Mouse (Mus musculus): ENCODE measurements at regions not wholly inside any gene's neighbourhood (a gene's known extent, or its start where the extent isn't known, plus 50 kb on each side); places are given as distances from the start of the nearest gene placed in this dataset.

- no peak for DNase-seq (ENCODE audit: inconsistent ontology term)
These were observed 56.9 kb upstream of the E2f3 start for GRCm38 (mm10) chr13:30042689-30043320.

GRCm38 (mm10) chr13:30041501-30042295 lies 55.8 kb upstream of the E2f3 start:
- DNase-seq (ENCODE audit: inconsistent ontology term) = peak; percentile 82

GRCm38 (mm10) chr13:30040288-30040687 lies 54.4 kb upstream of the E2f3 start:
- no peak for DNase-seq (ENCODE audit: inconsistent ontology term)

- no peak for DNase-seq (ENCODE audit: inconsistent ontology term)
These were observed 53.9 kb upstream of the E2f3 start for GRCm38 (mm10) chr13:30039791-30040190.

GRCm38 (mm10) chr13:30036561-30036960 lies 50.7 kb upstream of the E2f3 start:
- no peak for DNase-seq (ENCODE audit: inconsistent ontology term)

GRCm38 (mm10) chr13:30036071-30036470 lies 50.2 kb upstream of the E2f3 start:
- no peak for DNase-seq (ENCODE audit: inconsistent ontology term)

All from Muller cell, postnatal 12 days (primary cell).